Mouse (Mus musculus) lung, embryonic 14.5 days (tissue): ENCODE data around the gene Dixdc1. TPM values are rescaled to one million over a fixed set of nuclear protein-coding genes. Genes with fewer than 3 reads are reported as not detected.

ENCODE experiments used
- ATAC-seq: fragments of 200-750 bp; cut with Nextera tagmentation; 2 replicates; pipeline ENCODE4 v1.8.0; 2017; ENCODE audit warnings: mild to moderate bottlenecking, moderate TSS enrichment, moderate library complexity; ENCODE audit not compliant: insufficient read depth
- DNase-seq: peaks from one replicate; pipeline ENCODE4 v3.0.0-alpha.2; 2015
- H3K27ac ChIP-seq: fragments of 300-500 bp; sonication (generic); 2 replicates; pipeline ENCODE4 v1.5.1; 2014; ENCODE audit warnings: low read depth, mild to moderate bottlenecking, moderate library complexity
- H3K27me3 ChIP-seq: fragments of 300-500 bp; sonication (generic); 2 replicates; pipeline ENCODE4 v1.6.1; 2014; ENCODE audit warnings: low read length, control low read depth; ENCODE audit not compliant: insufficient read depth
- H3K36me3 ChIP-seq: fragments of 300-500 bp; sonication (generic); 2 replicates; pipeline ENCODE4 v1.6.1; 2014; ENCODE audit warnings: control low read depth; ENCODE audit not compliant: insufficient read depth
- H3K4me1 ChIP-seq: fragments of 300-500 bp; sonication (generic); 2 replicates; pipeline ENCODE4 v1.6.1; 2014; ENCODE audit warnings: antibody characterized with exemption, control low read depth; ENCODE audit not compliant: insufficient read depth
- H3K4me2 ChIP-seq: fragments of 300-500 bp; sonication (generic); 2 replicates; pipeline ENCODE4 v1.6.1; 2014; ENCODE audit warnings: mild to moderate bottlenecking
- H3K4me3 ChIP-seq: fragments of 300-500 bp; sonication (generic); 2 replicates; pipeline ENCODE4 v1.5.1; 2014; ENCODE audit warnings: low read depth, low read length
- H3K9ac ChIP-seq: fragments of 300-500 bp; sonication (generic); 2 replicates; pipeline ENCODE4 v1.6.1; 2014
- H3K9me3 ChIP-seq: fragments of 300-500 bp; sonication (generic); 2 replicates; pipeline ENCODE4 v1.6.1; 2016; ENCODE audit warnings: low read depth, low read length, control low read depth
- CTCF ChIP-seq: IDR thresholded peaks from 2 replicates; pipeline ENCODE4 v1.5.1; 2016; ENCODE audit warnings: antibody characterized with exemption, low read depth
- WGBS: fragments of 180-500 bp; shearing (Covaris S2); extraction: QIAGEN DNeasy Blood & Tissue Kit; methylation state at CpG from one replicate; pipeline ENCODE4 v1.1.7; 2014; 5-methylcytosine and 5-hydroxymethylcytosine counted together
- polyA plus RNA-seq: library from polyadenylated mRNA; unstranded; fragments of >200 nt; fragmentation: Nextera tagmentation; extraction: Ambion mirVana; gene quantifications from 2 replicates; pipeline ENCODE4 v1.2.1, GENCODE M21; 2014

Dixdc1 gene
- polyA plus RNA-seq, 1 experiment from 2014 or later = 11.6 TPM

DNA sequence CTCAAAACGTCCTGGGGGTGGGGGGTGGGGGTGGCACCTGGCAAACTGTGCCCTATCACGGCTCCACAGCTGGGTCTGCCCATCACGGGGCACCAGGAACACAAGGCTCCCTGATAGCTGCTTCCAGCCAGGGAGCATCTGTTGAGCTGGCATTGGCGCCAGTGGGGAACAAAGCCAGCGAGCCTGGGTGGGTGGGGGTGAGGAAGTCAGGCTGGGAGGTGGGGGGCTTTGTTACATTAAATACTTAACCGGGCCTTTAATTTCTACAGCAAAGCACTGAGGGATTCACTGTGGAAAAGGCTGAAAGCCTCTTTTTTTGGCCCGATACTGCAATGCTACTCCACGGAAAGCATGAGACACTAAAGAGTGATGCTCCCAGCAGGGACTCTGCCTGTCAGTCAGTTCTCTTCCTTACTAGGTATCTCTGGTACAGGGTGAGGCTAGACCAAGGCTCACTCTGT, 16.8 kb downstream of the Dixdc1 start:
- no peak overlapping the region for H3K4me3 ChIP-seq
- H3K27me3 ChIP-seq = no peaks in the 10 kb centered on the region
- H3K4me1 ChIP-seq = peaks cover 27% of the 10 kb centered on the region
- no peak overlapping the region; the same call in 1 of the 2 replicates for H3K9ac ChIP-seq
- H3K36me3 ChIP-seq = no peaks in the 10 kb centered on the region
- no peaks in the 10 kb centered on the region for H3K9me3 ChIP-seq
- no peak for DNase-seq
- peak overlapping the region; percentile 51; the same call in 1 of the 2 replicates for H3K4me2 ChIP-seq
- ATAC-seq = no peak
- WGBS = 30% methylated on average over 8 of the region's 8 CpGs
- no peak for TF ChIP-seq CTCF
- 0 out of 2 replicates have a peak overlapping the region, but pooled peaks have one; percentile 78 for H3K27ac ChIP-seq

DNA sequence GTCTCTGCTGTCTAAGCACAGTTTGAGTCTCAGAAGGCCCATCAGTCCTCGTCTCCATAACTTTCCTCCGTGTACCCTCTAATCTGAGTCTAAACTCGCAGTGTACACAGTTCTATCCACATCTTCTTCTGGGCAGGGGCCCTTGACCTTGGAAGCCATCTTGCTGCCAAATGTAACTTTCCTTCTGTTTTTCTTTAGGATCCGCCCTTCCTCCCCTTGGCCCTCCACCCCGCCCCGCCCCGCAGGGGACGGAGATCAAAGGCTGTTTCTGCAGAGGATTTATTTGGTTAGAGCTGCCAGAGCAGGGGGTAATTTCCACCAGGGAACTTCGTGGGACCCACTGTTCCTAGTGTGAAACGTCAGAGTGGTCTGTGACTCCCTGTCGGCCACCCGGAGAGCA, 18.3 kb downstream of the Dixdc1 start:
- Histone ChIP-seq H3K27ac (no peak overlapping the region), H3K4me2 (no peak overlapping the region), H3K4me1 (peaks cover 27% of the 10 kb centered on the region), H3K9me3 (no peaks in the 10 kb centered on the region), H3K36me3 (no peaks in the 10 kb centered on the region), H3K9ac (no peak overlapping the region), H3K4me3 (no peak overlapping the region), H3K27me3 (no peaks in the 10 kb centered on the region)
- WGBS = 20% methylated on average over 12 of the region's 12 CpGs
- DNase-seq (peak; percentile 43), ATAC-seq (no peak)
- TF ChIP-seq CTCF = no peak

DNA sequence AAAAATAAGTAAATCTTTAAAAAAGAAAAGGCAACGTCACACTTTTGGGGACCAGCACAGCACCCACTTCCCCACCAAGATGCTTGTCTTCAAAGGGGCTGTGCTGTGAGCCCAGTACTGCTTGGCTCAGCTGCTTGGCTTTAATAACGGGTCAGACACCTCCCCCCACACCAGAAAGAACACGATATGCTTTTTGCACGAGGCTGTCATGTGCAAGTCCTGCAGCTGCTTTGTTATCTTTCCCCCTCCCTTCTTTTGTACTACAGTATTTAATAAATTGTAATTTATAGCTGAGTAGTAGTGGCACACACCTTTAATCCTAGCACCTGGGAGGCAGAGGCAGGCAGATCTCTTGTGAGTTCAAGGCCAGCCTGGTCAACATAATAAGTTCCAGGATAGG, 20.4 kb downstream of the Dixdc1 start:
- H3K4me1 ChIP-seq = peaks cover 16% of the 10 kb centered on the region
- H3K27me3 ChIP-seq = no peaks in the 10 kb centered on the region
- ATAC-seq (no peak), DNase-seq (no peak)
- no peak overlapping the region for H3K27ac ChIP-seq
- H3K9ac ChIP-seq = no peak overlapping the region
- no peaks in the 10 kb centered on the region for H3K36me3 ChIP-seq
- TF ChIP-seq CTCF = no peak
- H3K4me3 ChIP-seq = no peak overlapping the region
- H3K4me2 ChIP-seq = no peak overlapping the region
- H3K9me3 ChIP-seq = no peaks in the 10 kb centered on the region
- WGBS = 66% methylated on average over 4 of the region's 4 CpGs

DNA sequence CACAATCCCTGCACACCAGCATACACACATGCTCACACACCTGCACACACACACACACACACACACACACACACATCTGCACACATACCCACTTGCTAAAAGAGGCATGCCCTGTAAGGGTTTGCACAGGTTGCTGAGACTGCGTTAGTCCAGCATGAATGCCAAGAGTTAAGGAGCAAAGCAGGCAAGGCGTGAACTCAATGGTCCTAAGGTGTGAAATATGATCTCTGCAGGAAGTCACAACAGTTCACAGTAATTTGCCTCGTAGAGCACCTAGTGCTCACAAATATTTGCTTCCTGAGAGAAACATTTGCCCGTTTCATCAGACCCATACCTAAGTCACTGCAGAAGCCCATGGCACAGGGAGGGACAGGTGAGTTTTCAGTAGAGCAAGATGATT, 25.1 kb downstream of the Dixdc1 start:
- 40% methylated on average over 4 of the region's 4 CpGs for WGBS
- H3K4me3 ChIP-seq = no peak overlapping the region
- peaks cover 3% of the 10 kb centered on the region; the same call in 1 of the 2 replicates for H3K36me3 ChIP-seq
- ATAC-seq (no peak), DNase-seq (no peak)
- H3K9ac ChIP-seq = no peak overlapping the region
- no peak overlapping the region for H3K27ac ChIP-seq
- H3K9me3 ChIP-seq = no peaks in the 10 kb centered on the region
- H3K27me3 ChIP-seq = no peaks in the 10 kb centered on the region
- H3K4me1 ChIP-seq = no peaks in the 10 kb centered on the region
- no peak overlapping the region for H3K4me2 ChIP-seq
- no peak for TF ChIP-seq CTCF

DNA sequence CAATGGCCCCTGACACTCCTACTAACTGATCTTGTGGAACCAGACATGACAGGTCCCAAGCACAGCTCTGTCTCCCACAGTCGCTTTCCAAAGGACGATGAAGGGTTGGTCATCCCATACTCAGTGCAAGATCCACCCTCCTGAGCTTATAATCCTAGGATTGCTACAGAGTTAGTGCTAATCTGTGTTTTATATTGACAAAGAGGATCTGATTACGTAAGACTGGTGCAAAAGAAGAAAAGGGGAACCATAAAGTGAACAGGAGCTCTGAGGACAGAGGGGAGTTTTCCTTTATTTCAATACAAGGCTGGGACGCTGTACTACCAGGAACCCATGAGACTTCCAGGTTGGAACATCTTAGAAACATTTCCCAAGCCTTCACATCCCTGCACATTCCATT, 28.0 kb downstream of the Dixdc1 start:
- ATAC-seq (no peak), DNase-seq (no peak)
- Histone ChIP-seq H3K4me3 (no peak overlapping the region), H3K27me3 (no peaks in the 10 kb centered on the region), H3K36me3 (peaks cover 3% of the 10 kb centered on the region; the same call in 1 of the 2 replicates), H3K9me3 (no peaks in the 10 kb centered on the region), H3K4me2 (no peak overlapping the region), H3K27ac (no peak overlapping the region), H3K4me1 (no peaks in the 10 kb centered on the region), H3K9ac (no peak overlapping the region)
- 83% methylated on average over 4 of the region's 4 CpGs for WGBS
- TF ChIP-seq CTCF = no peak

DNA sequence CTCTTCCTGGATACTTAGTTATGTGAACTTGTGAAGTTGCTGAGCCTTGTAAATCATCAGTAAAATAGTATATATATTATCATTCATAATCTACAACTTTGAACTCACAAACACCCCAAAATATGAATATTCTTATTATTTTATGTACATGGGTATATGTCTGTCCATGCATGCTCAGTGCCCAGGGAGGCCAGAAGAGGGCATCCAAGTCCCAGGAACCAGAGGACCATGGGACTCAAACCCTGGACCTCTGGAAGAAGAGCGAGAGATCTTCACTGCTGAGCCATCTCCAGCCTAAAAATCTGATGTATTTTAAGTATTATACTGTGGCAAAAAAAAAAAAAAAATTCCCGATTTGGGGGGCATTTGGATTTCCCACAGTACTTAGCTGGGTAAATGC, 30.2 kb downstream of the Dixdc1 start:
- peak; percentile 73 for DNase-seq
- no peak overlapping the region for H3K4me3 ChIP-seq
- H3K27ac ChIP-seq = no peak overlapping the region
- H3K9me3 ChIP-seq = no peaks in the 10 kb centered on the region
- H3K36me3 ChIP-seq = peaks cover 3% of the 10 kb centered on the region; the same call in 1 of the 2 replicates
- TF ChIP-seq CTCF = peak; percentile 65
- ATAC-seq = no peak
- no peak overlapping the region for H3K4me2 ChIP-seq
- WGBS = 20% methylated on average over 2 of the region's 2 CpGs
- H3K27me3 ChIP-seq = no peaks in the 10 kb centered on the region
- no peaks in the 10 kb centered on the region for H3K4me1 ChIP-seq
- no peak overlapping the region for H3K9ac ChIP-seq

DNA sequence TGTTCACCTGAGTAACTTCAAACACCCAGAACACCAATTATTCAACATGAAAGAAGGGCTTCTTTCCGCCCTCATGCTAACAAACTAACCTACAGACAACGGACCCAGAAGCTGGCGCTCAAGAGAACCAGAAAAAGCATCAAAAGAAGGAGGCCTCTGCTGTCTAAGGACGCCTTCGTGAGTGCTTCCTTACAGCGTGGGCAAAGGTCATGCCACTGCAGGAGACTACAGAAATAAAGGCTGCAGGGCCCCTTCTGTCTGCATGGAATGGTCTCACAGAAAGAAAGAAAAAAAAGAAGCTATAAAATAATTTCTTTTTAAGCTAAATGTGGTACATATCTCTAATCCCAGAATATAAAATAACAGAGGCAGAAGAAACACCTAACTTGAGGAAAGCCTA, 34.4 kb downstream of the Dixdc1 start:
- TF ChIP-seq CTCF = no peak

More for the DNA sequence above, 34.4 kb downstream of the Dixdc1 start:
- 50% methylated on average over 6 of the region's 6 CpGs for WGBS
- H3K36me3 ChIP-seq = no peaks in the 10 kb centered on the region
- H3K4me1 ChIP-seq = no peaks in the 10 kb centered on the region; the same call in 1 of the 2 replicates
- no peak overlapping the region for H3K27ac ChIP-seq
- no peak overlapping the region for H3K4me3 ChIP-seq
- H3K4me2 ChIP-seq = no peak overlapping the region
- DNase-seq = no peak
- H3K9me3 ChIP-seq = no peaks in the 10 kb centered on the region
- no peaks in the 10 kb centered on the region; the same call in 1 of the 2 replicates for H3K27me3 ChIP-seq
- no peak for ATAC-seq
- no peak overlapping the region for H3K9ac ChIP-seq
